Mouse (Mus musculus): ENCODE data around the gene Icosl. TPM values are rescaled to one million over a fixed set of nuclear protein-coding genes. Genes with fewer than 3 reads are reported as not detected.
"Not testable (repeated sequence)": the region's sequence is repeated elsewhere in the genome, so short reads cannot be mapped to it uniquely, and the experiment has no call there.

Icosl gene
- total RNA-seq (2014; rRNA removed) (1.7 and 1.8 TPM in 2 replicates), polyA plus RNA-seq (2015; fragmentation: Nextera tagmentation; extraction: Ambion mirVana) (0.76 and 0.85 TPM in 2 replicates)

- Histone ChIP-seq H3K9ac (replicated peaks; ENCODE audit: low read length, poor library complexity, severe bottlenecking) (peak within 1 kb of the TSS; percentile 51), H3K27ac (ENCODE audit: low read depth, low read length) (no peak within 1 kb of the TSS), H3K4me1 (ENCODE audit: insufficient read depth, low read length) (peaks cover 3% of the 10 kb centered on the region; the same call in 1 of the 2 replicates), H3K4me3 (ENCODE audit: low read depth, low read length) (peak within 1 kb of the TSS; percentile 47), H3K36me3 (ENCODE audit: insufficient read depth, low read length) (no peaks in the 10 kb centered on the region), H3K4me2 (ENCODE audit: low read depth, low read length, poor library complexity, severe bottlenecking) (peak within 1 kb of the TSS; percentile 99), H3K27me3 (ENCODE audit: insufficient read depth, low read length) (peaks cover 13% of the 10 kb centered on the region; the same call in 1 of the 2 replicates), H3K9me3 (ENCODE audit: low read length) (no peaks in the 10 kb centered on the region)
- ATAC-seq (ENCODE audit: low FRiP score) (peak; percentile 79), DNase-seq (ENCODE audit: low spot score) (peak; percentile 57)
- WGBS: under 1% methylated on average over 66 of the region's 66 CpGs
- TF ChIP-seq CTCF (IDR thresholded peaks at IDR 0.05): peak; percentile 63
Measured at GRCm38 (mm10) chr10:78069101-78070011, at the start of gene Icosl. Gene Icosl (plus strand): TSS chr10:78069302.

- H3K27ac ChIP-seq (ENCODE audit: low read depth, low read length); H3K4me2 ChIP-seq (ENCODE audit: low read depth, low read length, poor library complexity, severe bottlenecking); DNase-seq (ENCODE audit: low spot score); H3K4me1 ChIP-seq (ENCODE audit: insufficient read depth, low read length); H3K4me3 ChIP-seq (ENCODE audit: low read depth, low read length); H3K27me3 ChIP-seq (ENCODE audit: insufficient read depth, low read length); H3K9ac ChIP-seq (replicated peaks; ENCODE audit: low read length, poor library complexity, severe bottlenecking); H3K9me3 ChIP-seq (ENCODE audit: low read length); ATAC-seq (ENCODE audit: low FRiP score); H3K36me3 ChIP-seq (ENCODE audit: insufficient read depth, low read length): not testable (repeated sequence)
- WGBS: over 99% methylated on average over 6 of the region's 11 CpGs
Measured at GRCm38 (mm10) chr10:78019984-78020383, 49.1 kb upstream of the Icosl start.

- not testable (repeated sequence) for H3K9ac ChIP-seq (replicated peaks; ENCODE audit: low read length, poor library complexity, severe bottlenecking); H3K9me3 ChIP-seq (ENCODE audit: low read length); H3K4me3 ChIP-seq (ENCODE audit: low read depth, low read length); H3K4me2 ChIP-seq (ENCODE audit: low read depth, low read length, poor library complexity, severe bottlenecking); DNase-seq (ENCODE audit: low spot score); H3K27ac ChIP-seq (ENCODE audit: low read depth, low read length); H3K4me1 ChIP-seq (ENCODE audit: insufficient read depth, low read length); H3K27me3 ChIP-seq (ENCODE audit: insufficient read depth, low read length); ATAC-seq (ENCODE audit: low FRiP score); H3K36me3 ChIP-seq (ENCODE audit: insufficient read depth, low read length)
- peak; percentile 59 for TF ChIP-seq CTCF (IDR thresholded peaks at IDR 0.05)
- 66% methylated on average over 6 of the region's 8 CpGs for WGBS
Measured at GRCm38 (mm10) chr10:78025453-78025852, 43.6 kb upstream of the Icosl start.

GRCm38 (mm10) chr10:78028129-78028528, 41.0 kb upstream of the Icosl start:
- Histone ChIP-seq H3K9me3 (ENCODE audit: low read length) (no peaks in the 10 kb centered on the region), H3K36me3 (ENCODE audit: insufficient read depth, low read length) (no peaks in the 10 kb centered on the region), H3K4me2 (ENCODE audit: low read depth, low read length, poor library complexity, severe bottlenecking) (no peak overlapping the region), H3K4me1 (ENCODE audit: insufficient read depth, low read length) (no peaks in the 10 kb centered on the region), H3K27ac (ENCODE audit: low read depth, low read length) (no peak overlapping the region), H3K27me3 (ENCODE audit: insufficient read depth, low read length) (no peaks in the 10 kb centered on the region), H3K9ac (replicated peaks; ENCODE audit: low read length, poor library complexity, severe bottlenecking) (no peak overlapping the region), H3K4me3 (ENCODE audit: low read depth, low read length) (no peak overlapping the region)
- peak; percentile 56; the same call in 1 of the 2 replicates for ATAC-seq (ENCODE audit: low FRiP score)
- peak; percentile 97 for TF ChIP-seq CTCF (IDR thresholded peaks at IDR 0.05)
- 4% methylated on average over 5 of the region's 5 CpGs for WGBS
- peak; percentile 90 for DNase-seq (ENCODE audit: low spot score)

GRCm38 (mm10) chr10:78029080-78029479, 40.0 kb upstream of the Icosl start:
- H3K4me1 ChIP-seq (ENCODE audit: insufficient read depth, low read length): no peaks in the 10 kb centered on the region
- no peak overlapping the region for H3K4me3 ChIP-seq (ENCODE audit: low read depth, low read length)
- ATAC-seq (ENCODE audit: low FRiP score) (no peak), DNase-seq (ENCODE audit: low spot score) (no peak)
- H3K36me3 ChIP-seq (ENCODE audit: insufficient read depth, low read length): no peaks in the 10 kb centered on the region
- no peaks in the 10 kb centered on the region for H3K9me3 ChIP-seq (ENCODE audit: low read length)
- TF ChIP-seq CTCF (IDR thresholded peaks at IDR 0.05): no peak
- H3K9ac ChIP-seq (replicated peaks; ENCODE audit: low read length, poor library complexity, severe bottlenecking): no peak overlapping the region
- H3K27me3 ChIP-seq (ENCODE audit: insufficient read depth, low read length): no peaks in the 10 kb centered on the region
- 85% methylated on average over 1 of the region's 1 CpGs for WGBS
- H3K27ac ChIP-seq (ENCODE audit: low read depth, low read length): no peak overlapping the region
- no peak overlapping the region for H3K4me2 ChIP-seq (ENCODE audit: low read depth, low read length, poor library complexity, severe bottlenecking)

- 80% methylated on average over 2 of the region's 2 CpGs for WGBS
- Histone ChIP-seq H3K27me3 (ENCODE audit: insufficient read depth, low read length) (no peaks in the 10 kb centered on the region), H3K36me3 (ENCODE audit: insufficient read depth, low read length) (no peaks in the 10 kb centered on the region), H3K9me3 (ENCODE audit: low read length) (no peaks in the 10 kb centered on the region), H3K4me1 (ENCODE audit: insufficient read depth, low read length) (no peaks in the 10 kb centered on the region), H3K27ac (ENCODE audit: low read depth, low read length) (no peak overlapping the region), H3K4me2 (ENCODE audit: low read depth, low read length, poor library complexity, severe bottlenecking) (no peak overlapping the region), H3K9ac (replicated peaks; ENCODE audit: low read length, poor library complexity, severe bottlenecking) (no peak overlapping the region), H3K4me3 (ENCODE audit: low read depth, low read length) (no peak overlapping the region)
- no peak for ATAC-seq (ENCODE audit: low FRiP score)
- no peak for DNase-seq (ENCODE audit: low spot score)
- no peak for TF ChIP-seq CTCF (IDR thresholded peaks at IDR 0.05)
Measured at GRCm38 (mm10) chr10:78031987-78032386, 37.1 kb upstream of the Icosl start.
